Mouse (Mus musculus): Measurements from ENCODE around the gene Zswim3. TPM values are rescaled to one million over a fixed set of nuclear protein-coding genes. Genes with fewer than 3 reads are reported as not detected.

The Zswim3 gene
- total RNA-seq, 2 experiments from 2014 or later = 2.5 to 3.1 TPM

GRCm38 (mm10) chr2:164800252-164801004 is 4.5 kb upstream of the Zswim3 start:
- intact Hi-C loops (cut with DNase I) = loop anchor here (5.0 kb wide), 1 partner anchor 208 kb away; the partner anchor contains the start of gene Eppin
- no peak for DNase-seq (ENCODE audit: low spot score)

- DNase-seq (ENCODE audit: low spot score) = no peak
- intact Hi-C loops (cut with DNase I) = loop anchor here (5.0 kb wide), 1 partner anchor 211 kb away; the partner anchor contains the start of gene Eppin
These were observed 1.5 kb upstream of the Zswim3 start for GRCm38 (mm10) chr2:164803201-164803920.

DNA sequence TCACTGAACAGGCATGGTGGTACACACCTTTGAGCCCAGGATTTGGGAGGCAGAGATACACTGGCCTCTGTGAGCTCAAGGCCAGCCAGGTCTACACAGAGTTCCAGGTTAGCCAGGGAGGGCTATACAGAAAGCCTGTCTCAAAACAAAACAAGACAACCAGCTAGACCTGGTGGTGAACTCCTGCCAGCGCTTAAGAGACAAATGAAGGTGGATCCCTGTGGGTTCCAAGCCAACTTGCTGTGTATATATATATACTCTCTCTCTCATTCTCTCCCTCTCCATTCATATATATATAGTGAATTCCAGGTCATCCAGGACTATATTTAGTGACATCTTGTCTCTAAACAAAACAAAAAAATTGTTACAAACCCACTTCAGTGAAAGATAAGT is 981 bp upstream of the Zswim3 start:
- intact Hi-C loops (cut with DNase I) = loop anchor here (5.0 kb wide), 1 partner anchor 212 kb away; the partner anchor contains the start of gene Eppin
- no peak for DNase-seq (ENCODE audit: low spot score)

GRCm38 (mm10) chr2:164805332-164805718 is 427 bp downstream of the Zswim3 start:
- DNase-seq (ENCODE audit: low spot score) = no peak
- intact Hi-C loops (cut with DNase I) = no loop called here

GRCm38 (mm10) chr2:164806614-164807013 is 1.7 kb downstream of the Zswim3 start:
- DNase-seq (ENCODE audit: low spot score) = no peak
- intact Hi-C loops (cut with DNase I) = no loop called here

DNA sequence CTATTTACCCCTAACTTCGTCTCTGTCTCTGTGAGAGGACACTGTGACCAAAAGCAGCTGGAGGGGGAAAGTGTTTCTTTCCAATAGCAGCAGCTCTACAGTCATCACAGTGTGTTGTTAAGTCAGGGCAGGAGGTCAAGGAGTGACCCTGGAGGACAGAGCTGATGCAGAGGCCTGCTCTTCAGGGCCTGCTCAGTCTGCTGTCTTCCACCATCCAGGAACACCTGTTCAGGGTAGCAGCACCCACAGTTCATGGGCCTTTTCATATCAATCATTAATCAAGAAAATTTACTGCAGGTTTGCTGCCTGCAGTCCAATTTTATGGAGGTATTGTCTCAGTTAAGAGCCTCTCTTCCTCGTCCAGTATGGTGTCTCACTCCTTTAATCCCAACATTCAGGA is 8.7 kb downstream of the Zswim3 start:
- intact Hi-C loops (cut with DNase I) = no loop called here
- DNase-seq (ENCODE audit: low spot score) = no peak

DNA sequence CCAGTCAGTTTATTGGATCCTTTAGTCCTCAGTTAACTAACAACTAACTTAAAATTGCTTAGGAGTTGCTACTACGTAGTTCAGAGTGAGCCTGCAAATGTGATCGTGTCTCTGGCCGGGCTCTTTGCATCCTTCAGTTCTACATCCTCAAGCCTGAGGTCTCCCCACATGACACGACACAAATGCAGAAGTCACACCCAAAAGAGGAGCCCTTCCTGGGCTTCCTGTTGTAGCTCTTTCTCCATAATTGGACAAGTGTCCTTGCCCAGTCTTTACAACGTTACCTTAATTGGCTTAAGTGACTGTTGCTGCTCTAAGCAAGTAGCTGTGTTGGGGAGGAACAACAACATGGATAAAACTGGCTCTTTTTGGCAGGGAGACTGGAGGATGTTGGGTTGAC is 10.4 kb downstream of the Zswim3 start:
- intact Hi-C loops (cut with DNase I) = no loop called here

DNA sequence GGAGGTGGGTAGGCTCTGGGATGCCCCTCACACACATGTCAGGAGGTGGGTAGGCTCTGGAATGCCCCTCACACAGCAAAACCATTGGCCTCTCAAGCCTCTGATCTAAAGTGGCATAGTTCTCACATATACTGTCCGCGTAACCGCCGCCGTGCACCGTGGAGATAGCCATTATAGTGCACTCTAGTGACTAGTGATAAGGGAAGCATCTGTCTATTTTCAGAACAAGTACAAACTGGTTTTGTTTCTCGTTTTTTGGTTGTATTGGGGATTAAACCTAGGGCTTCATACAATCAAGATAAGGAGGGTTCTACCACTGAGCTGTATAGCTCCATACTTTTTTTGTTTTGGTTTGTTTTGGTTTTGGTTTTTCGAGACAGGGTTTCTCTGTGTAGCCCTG is 10.9 kb downstream of the Zswim3 start:
- DNase-seq (ENCODE audit: low spot score) = no peak
- intact Hi-C loops (cut with DNase I) = no loop called here

More for the DNA sequence above, 10.4 kb downstream of the Zswim3 start:
- DNase-seq (ENCODE audit: low spot score) = no peak

GRCm38 (mm10) chr2:164817206-164817605 is 12.3 kb downstream of the Zswim3 start:
- no peak for DNase-seq (ENCODE audit: low spot score)
- intact Hi-C loops (cut with DNase I) = no loop called here

DNA sequence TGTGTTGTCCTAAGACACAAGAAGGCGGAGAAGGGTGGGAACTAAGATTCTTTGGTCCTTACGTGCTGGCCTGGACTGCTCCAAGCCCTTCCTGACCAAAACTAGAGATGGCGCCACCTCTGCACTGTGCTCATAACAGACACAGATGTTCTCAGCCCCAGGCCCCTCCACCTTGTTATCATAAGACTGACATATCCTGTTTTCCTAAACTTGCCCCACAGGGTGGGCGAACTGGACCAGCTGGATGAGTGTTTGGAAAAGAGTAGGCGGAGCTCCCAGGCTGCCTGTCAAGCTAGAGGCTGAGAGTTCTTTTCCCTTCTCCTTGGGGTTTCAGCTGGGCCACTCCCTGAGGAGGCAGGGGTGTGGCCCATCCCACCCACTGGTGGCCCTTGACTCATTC is 12.8 kb downstream of the Zswim3 start:
- DNase-seq (ENCODE audit: low spot score) = no peak
- intact Hi-C loops (cut with DNase I) = no loop called here

GRCm38 (mm10) chr2:164821060-164821459 is 16.2 kb downstream of the Zswim3 start:
- DNase-seq (ENCODE audit: low spot score) = no peak
- intact Hi-C loops (cut with DNase I) = no loop called here

DNA sequence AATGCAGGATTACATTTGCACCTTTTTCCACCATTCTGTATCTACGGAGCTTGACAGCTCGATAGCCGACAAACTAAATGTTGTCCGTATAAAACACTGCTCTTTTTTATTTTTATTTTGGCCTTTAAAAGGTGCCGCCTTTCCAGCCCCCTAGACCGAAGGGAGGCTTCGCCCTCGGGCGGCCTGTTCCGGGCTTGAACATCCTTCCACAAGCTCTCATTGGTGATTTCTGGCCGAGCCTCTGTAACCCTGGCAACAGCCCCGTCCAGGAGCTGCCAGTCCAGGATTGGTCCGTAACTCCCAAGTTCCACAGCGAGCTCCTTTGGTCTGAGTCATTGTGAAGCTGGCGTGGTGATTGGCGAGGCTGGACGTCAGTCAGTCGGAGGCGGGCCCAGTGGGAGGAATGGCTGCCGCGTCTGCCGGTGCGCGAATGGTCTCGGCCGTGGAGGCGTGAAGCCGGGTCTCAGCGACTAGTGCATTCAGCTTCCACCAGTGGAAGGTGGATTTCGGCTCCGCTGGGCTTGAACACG is 17.8 kb downstream of the Zswim3 start, which contains the start of gene Zswim1:
Gene Zswim1 (plus strand): TSS at position 51 of the 530 bp plus-strand sequence.
- DNase-seq (ENCODE audit: low spot score) = peak; percentile 99

DNA sequence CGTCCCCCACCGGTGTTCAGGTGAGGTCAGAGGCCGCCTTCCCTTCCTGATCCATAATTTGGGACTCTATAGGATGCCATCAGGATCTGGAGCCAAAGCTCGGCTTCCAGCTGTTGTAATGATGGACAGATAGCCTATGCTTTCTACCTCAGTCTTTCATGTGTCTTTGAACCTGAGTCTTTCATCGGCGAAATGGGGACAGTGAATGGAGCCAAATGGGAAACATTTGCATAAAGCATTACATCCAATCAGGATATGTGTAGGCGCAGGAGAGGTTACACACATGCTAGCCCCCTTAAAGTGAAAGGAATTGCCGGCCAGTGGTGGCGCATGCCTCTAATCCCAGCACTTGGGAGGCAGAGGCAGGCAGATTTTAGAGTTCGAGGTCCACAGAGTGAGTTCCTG is 18.3 kb downstream of the Zswim3 start:
- intact Hi-C loops (cut with DNase I) = no loop called here
- DNase-seq (ENCODE audit: low spot score) = no peak

More for the DNA sequence above, 17.8 kb downstream of the Zswim3 start, which contains the start of gene Zswim1:
- intact Hi-C loops (cut with DNase I) = no loop called here

DNA sequence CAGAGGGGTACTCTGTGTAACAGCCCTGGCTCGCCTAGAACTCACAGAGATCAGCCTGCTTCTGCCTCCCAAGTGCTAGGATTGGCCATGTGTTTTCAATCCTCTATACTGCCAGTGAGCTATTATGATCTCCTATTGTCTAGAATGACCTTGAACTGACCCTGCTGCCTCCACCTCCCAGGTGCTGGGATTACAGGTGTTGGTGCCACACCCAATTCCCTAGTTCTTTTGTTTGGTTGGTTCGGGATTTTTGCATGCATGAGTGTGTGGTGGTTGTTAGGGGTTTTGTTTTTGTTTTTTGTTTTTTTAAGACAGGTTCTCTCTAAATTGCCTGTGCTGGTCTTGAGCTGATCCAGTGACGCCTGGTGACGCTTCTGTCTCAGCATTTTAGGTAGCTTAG is 19.1 kb downstream of the Zswim3 start:
- intact Hi-C loops (cut with DNase I) = no loop called here
- no peak for DNase-seq (ENCODE audit: low spot score)

DNA sequence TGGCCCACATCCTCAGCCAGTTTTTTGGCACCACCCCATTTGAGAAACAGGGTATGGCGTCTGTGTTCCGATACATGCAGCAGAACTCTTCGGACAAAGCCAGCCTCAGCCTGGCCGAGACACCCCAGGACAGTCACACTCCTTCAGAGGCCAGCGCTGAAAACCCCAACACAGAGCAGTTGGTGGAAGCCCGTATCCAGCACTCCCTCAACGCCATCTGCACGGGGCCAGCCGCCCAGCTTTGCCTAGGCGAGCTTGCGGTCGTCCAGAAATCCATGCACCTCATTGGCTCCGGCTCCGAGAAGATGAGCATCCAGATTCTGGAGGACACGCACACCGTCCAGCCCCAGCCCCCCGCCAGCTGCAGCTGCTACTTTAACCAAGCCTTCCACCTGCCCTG is 20.6 kb downstream of the Zswim3 start:
- DNase-seq (ENCODE audit: low spot score) = no peak
- intact Hi-C loops (cut with DNase I) = no loop called here

DNA sequence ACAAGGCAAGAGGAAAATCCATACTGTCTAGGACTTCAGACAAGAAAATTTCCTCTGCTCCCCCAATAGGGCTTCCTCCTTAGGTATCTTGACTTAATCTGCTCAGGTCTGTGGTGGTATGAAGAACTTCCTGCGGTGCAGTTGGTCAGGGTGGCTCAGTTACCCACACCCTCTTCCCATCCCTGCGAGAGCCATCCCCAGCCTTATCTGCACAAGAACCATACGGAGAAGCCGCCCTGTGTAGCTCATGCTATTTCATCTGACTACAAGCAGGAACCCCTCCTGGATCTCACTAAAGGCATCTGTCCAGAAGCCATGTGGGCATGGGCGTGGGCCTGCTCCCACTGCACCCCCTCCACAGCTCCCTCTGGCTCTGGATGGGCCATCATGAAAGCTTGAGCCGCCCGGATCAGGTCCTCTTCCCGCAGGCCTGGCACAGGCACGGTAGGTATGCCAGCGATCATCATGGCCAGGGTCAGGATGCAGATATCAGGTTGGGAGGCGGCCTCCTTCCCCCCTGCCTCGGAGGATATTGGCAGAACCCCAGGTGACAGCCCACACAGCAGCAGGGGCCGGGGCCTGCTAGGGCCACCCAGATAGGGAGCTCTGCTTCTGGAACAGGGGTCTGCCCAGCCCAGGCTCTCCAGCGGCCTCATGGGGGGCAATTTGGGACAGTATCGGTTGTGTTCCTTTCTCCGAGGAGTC is 22.4 kb downstream of the Zswim3 start:
- no peak for DNase-seq (ENCODE audit: low spot score)
- intact Hi-C loops (cut with DNase I) = no loop called here

DNA sequence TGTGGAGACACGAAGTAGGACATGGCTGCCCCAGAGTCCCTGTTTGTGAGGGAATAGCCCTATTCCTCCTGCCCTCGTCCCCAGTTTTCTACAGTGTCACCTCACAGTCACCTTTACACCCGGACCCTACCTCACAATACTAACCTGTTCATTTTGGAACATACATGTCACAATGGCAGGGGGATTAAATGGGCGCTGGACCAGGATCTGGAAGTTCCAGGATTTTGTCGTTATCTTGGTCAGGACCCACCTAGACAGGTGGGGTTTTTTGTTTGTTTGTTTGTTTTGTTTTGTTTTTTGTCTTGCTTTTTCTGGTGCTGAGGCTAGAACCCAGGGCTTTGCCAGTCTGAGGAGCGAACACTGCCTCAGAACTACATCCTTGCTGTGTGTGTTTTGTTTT is 23.5 kb downstream of the Zswim3 start, which contains the start of gene Spata25:
Gene Spata25 (minus strand): TSS at position 101 of the 400 bp plus-strand sequence.
- intact Hi-C loops (cut with DNase I) = no loop called here

GRCm38 (mm10) chr2:164829090-164829489 is 24.2 kb downstream of the Zswim3 start:
- no peak for DNase-seq (ENCODE audit: low spot score)
- intact Hi-C loops (cut with DNase I) = no loop called here

More for the DNA sequence above, 23.5 kb downstream of the Zswim3 start, which contains the start of gene Spata25:
- no peak for DNase-seq (ENCODE audit: low spot score)

DNA sequence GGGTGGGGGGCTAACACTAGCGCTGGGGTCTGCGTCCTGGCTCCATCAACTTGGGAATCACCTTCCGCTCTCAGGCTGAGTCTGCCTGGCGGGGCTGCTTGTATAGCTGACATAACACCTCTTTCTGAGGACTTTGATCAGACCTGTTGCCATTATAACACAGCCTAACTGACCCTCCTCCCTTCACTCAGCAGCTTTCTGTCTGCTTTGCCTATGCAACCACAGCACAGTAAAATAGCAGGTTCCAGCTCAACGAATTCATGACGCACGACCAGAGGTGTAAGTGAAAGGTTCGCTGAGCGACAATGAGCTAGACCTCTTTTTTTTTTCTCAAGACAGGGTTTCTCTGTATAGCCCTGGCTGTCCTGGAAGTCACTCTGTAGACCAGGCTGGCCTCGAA is 26.1 kb downstream of the Zswim3 start:
- DNase-seq (ENCODE audit: low spot score) = no peak
- intact Hi-C loops (cut with DNase I) = loop anchor here (5.0 to 10.0 kb wide), 2 partner anchors 61 to 204 kb away; partner anchors contain the start of gene Ncoa5
